Comparison of ENCODE assay signal across 7 mouse cellular contexts in the genomic region with DNA sequence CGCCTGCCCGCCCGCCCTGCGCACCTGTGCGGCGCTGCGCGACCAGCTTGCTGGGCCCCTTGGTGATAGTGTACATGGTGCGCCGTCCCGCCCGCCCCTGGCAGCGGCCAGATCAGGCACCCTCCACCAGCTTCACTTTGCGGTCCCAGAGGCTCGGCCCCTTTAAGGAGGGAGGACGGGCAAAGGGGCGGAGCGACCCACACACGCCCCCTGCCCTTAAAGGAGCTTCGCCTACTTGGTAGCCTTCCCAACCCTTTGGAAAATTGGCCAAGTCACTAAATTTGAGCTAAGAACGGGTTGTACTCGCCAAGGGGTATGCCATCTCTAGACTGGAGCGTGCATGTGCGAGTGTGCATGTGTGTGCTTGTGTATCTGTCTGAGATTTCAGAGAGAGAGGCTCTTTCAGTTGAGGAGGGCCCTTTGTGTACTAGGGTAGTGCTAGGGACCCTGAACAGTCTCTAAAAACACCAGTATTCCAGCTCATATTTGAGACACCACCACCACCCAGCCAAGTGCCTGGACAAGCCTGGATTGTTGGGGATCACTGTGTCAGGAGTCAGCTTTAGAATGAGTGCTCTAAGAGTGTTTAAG. TPM values are rescaled to one million over a fixed set of nuclear protein-coding genes. Genes with fewer than 3 reads are reported as not detected.
DNase-seq lines count a peak whose midpoint lies in the region; ATAC-seq and TF ChIP-seq lines count a peak whose summit lies in the region.

A gene (minus strand): TSS at position 164 of the 591 bp plus-strand sequence.

- ATAC-seq in intestine, embryonic 14.5 days (replicated peaks; ENCODE audit: low FRiP score, low TSS enrichment, low read depth) = peak; percentile 82

- peaks cover 3% of the 10 kb centered on the region; the same call in 1 of the 2 replicates for H3K4me1 ChIP-seq in cortical plate, adult 2 months (ENCODE audit: control insufficient read depth, insufficient read depth, low read length)
- peaks cover 7% of the 10 kb centered on the region; the same call in 1 of the 2 replicates for H3K4me1 ChIP-seq in intestine, embryonic 14.5 days (replicated peaks; ENCODE audit: control insufficient read depth, insufficient read depth, low read length)

- peak within 1 kb of the TSS; percentile 34 for H3K9ac ChIP-seq in intestine, embryonic 14.5 days (ENCODE audit: low read length)

- no peaks in the 10 kb centered on the region for H3K27me3 ChIP-seq in intestine, embryonic 14.5 days (replicated peaks; ENCODE audit: control insufficient read depth, insufficient read depth, low read length)

- no peaks in the 10 kb centered on the region for H3K9me3 ChIP-seq in intestine, embryonic 14.5 days (ENCODE audit: control insufficient read depth, low read length)

- peak within 1 kb of the TSS; percentile 58 for H3K4me3 ChIP-seq in cortical plate, adult 2 months (ENCODE audit: insufficient read depth, low read length)
- peak within 1 kb of the TSS; percentile 72 for H3K4me3 ChIP-seq in intestine, embryonic 14.5 days (ENCODE audit: low read depth, low read length)

- peak; percentile 94 to 97 for DNase-seq in adrenal gland, adult (ENCODE audit: inconsistent age in 2 of 2, low spot score in 1 of 2)
- peak; percentile 88 for DNase-seq in gastrocnemius, postnatal 25 days
- DNase-seq in intestine, embryonic 14.5 days (ENCODE audit: low spot score) = peak; percentile 85
- peak; percentile 81 to 86 for DNase-seq in left cerebral cortex, postnatal 25 days (ENCODE audit: low spot score in 2 of 2)
- DNase-seq in mesoderm, embryonic 11.5 days (ENCODE audit: low read depth, low spot score) = peak; percentile 71
- peak; percentile 56 to 68 for DNase-seq in spleen, adult 18-20 months

- H3K4me2 ChIP-seq in intestine, embryonic 14.5 days (ENCODE audit: low read length) = peak within 1 kb of the TSS; percentile 70

- TF ChIP-seq POLR2A in cortical plate, adult 2 months (IDR thresholded peaks at IDR 0.05; ENCODE audit: extremely low read depth, insufficient read depth, low read length) = peak; percentile 60; the same call in 1 of the 2 replicates

- intact Hi-C loops in left cerebral cortex, postnatal 25 days (cut with DNase I) = no loop called here

- H3K36me3 ChIP-seq in intestine, embryonic 14.5 days (ENCODE audit: control insufficient read depth, insufficient read depth, low read length) = no peaks in the 10 kb centered on the region

- no peak within 1 kb of the TSS for H3K27ac ChIP-seq in cortical plate, adult 2 months (ENCODE audit: insufficient read depth, low read length)
- no peak within 1 kb of the TSS for H3K27ac ChIP-seq in intestine, embryonic 14.5 days (ENCODE audit: low read depth)

- under 1% methylated on average over 15 of the region's 24 CpGs for WGBS in intestine, embryonic 14.5 days

- no peak for TF ChIP-seq CTCF in cortical plate, adult 2 months (IDR thresholded peaks at IDR 0.05; ENCODE audit: extremely low read depth, insufficient read depth, low read length)

RNA-seq across cellular contexts. Expression of the gene that starts here (rescaled TPM):
- polyA plus RNA-seq in cortical plate, adult 2 months (2012; rRNA removed) = 29.2 and 29.9 TPM in 2 replicates
- 100 to 1,000 TPM; 102 to 114 TPM for total RNA-seq in gastrocnemius, postnatal 25 days (2021)
- 44.1 and 61.2 TPM in 2 replicates for polyA plus RNA-seq in intestine, embryonic 14.5 days (2014; fragmentation: Nextera tagmentation; extraction: Ambion mirVana)
- 10 to 100 TPM; 21.1 to 22.2 TPM for total RNA-seq in left cerebral cortex, postnatal 25 days (2021)

Comparison
In these comparisons a context has a peak if more than half of its experiments do, and no peak if none do; other contexts are left out.
1. RNA of the gene that starts here (total RNA-seq): 102 to 114 TPM in gastrocnemius, postnatal 25 days; 21.1 to 22.2 TPM in left cerebral cortex, postnatal 25 days; every median in the first group is over 4 times any median in the second.
2. Peak in every context shown above with its lines, with median percentiles within 50 percentile points of each other: DNase-seq.